Mouse (Mus musculus) MEL (cell line): ENCODE results near the gene Pde8b.

Experiments used
- CTCF ChIP-seq, 3 experiments: IDR thresholded peaks in 2 of 3; conservative IDR thresholded peaks in 1 of 3; 2 replicates each; pipeline ENCODE4 v1.5.1; 2011 to 2012; ENCODE audit warnings: low read length in 3 of 3, low read depth in 2 of 3, mild to moderate bottlenecking in 2 of 3, improper control_type of control experiment in 1 of 3, inconsistent platforms in 1 of 3, mixed read lengths in 1 of 3, moderate library complexity in 1 of 3; ENCODE audit not compliant: control insufficient read depth in 1 of 3, insufficient read depth in 1 of 3, poor library complexity in 1 of 3, severe bottlenecking in 1 of 3
- EP300 ChIP-seq, 2 experiments: IDR thresholded peaks; 2 replicates each; pipeline ENCODE4 v1.6.1; 2011; ENCODE audit warnings: improper control_type of control experiment in 2 of 2, low read length in 2 of 2, low read depth in 1 of 2, mild to moderate bottlenecking in 1 of 2
- KAT2A ChIP-seq: conservative IDR thresholded peaks from 2 replicates; pipeline ENCODE4 v1.6.1; 2012; ENCODE audit warnings: low read depth, low read length, improper control_type of control experiment, inconsistent platforms

GRCm38 (mm10) chr13:95101315-95101714, 148.8 kb downstream of the Pde8b start:
- TF ChIP-seq KAT2A = no peak
- no peak for TF ChIP-seq CTCF (IDR thresholded peaks at IDR 0.05 in 2 of 3, conservative IDR thresholded peaks at IDR 0.05 in 1 of 3; ENCODE audit: control insufficient read depth in 1 of 3, insufficient read depth in 1 of 3, low read depth in 2 of 3, low read length in 3 of 3, poor library complexity in 1 of 3, severe bottlenecking in 1 of 3)
- TF ChIP-seq EP300 (IDR thresholded peaks at IDR 0.05; ENCODE audit: low read depth in 1 of 2, low read length in 2 of 2) = no peak
